Mouse (Mus musculus) MEL (cell line): ENCODE results near the gene Gtf2a1l. TPM values are rescaled to one million over a fixed set of nuclear protein-coding genes. Genes with fewer than 3 reads are reported as not detected.

Experiments
- DNase-seq: peaks from one replicate; pipeline ENCODE4 v3.0.0; 2011; ENCODE audit warnings: low read depth, low spot score
- H3K27ac ChIP-seq: 2 replicates; pipeline ENCODE4 v1.5.1; 2012; ENCODE audit warnings: low read depth, mild to moderate bottlenecking, control low read depth, low read length, moderate library complexity; ENCODE audit not compliant: control insufficient read depth
- H3K27me3 ChIP-seq, 2 experiments: fragments of 150-350 bp in 1 of 2; sonication (generic) in 1 of 2; 2 replicates each; pipeline ENCODE4 v1.6.1; 2012; ENCODE audit warnings: low read length in 2 of 2, mild to moderate bottlenecking in 2 of 2, improper control_type of control experiment in 1 of 2, moderate library complexity in 1 of 2; ENCODE audit not compliant: insufficient read depth in 2 of 2, control insufficient read depth in 1 of 2
- H3K36me3 ChIP-seq, 2 experiments: 2 replicates each; pipeline ENCODE4 v1.6.1; 2012 to 2014; ENCODE audit warnings: low read length in 2 of 2, improper control_type of control experiment in 1 of 2, inconsistent platforms in 1 of 2, mild to moderate bottlenecking in 1 of 2; ENCODE audit not compliant: insufficient read depth in 2 of 2, control insufficient read depth in 1 of 2
- H3K4me1 ChIP-seq, 2 experiments: fragments of 150-350 bp in 1 of 2; sonication (generic) in 1 of 2; 2 replicates each; pipeline ENCODE4 v1.6.1; 2012; ENCODE audit warnings: low read length in 2 of 2, improper control_type of control experiment in 1 of 2, mild to moderate bottlenecking in 1 of 2; ENCODE audit not compliant: insufficient read depth in 2 of 2, control insufficient read depth in 1 of 2
- H3K4me3 ChIP-seq, 2 experiments: fragments of 150-350 bp in 1 of 2; sonication (generic) in 1 of 2; 2 replicates each; pipeline ENCODE4 v1.5.1; 2012; ENCODE audit warnings: low read depth in 2 of 2, low read length in 2 of 2, mild to moderate bottlenecking in 2 of 2, moderate library complexity in 2 of 2, control low read depth in 1 of 2, improper control_type of control experiment in 1 of 2; ENCODE audit not compliant: control insufficient read depth in 1 of 2, insufficient read depth in 1 of 2
- H3K79me2 ChIP-seq: 2 replicates; pipeline ENCODE4 v1.6.1; 2012; ENCODE audit warnings: mild to moderate bottlenecking, low read length, moderate library complexity; ENCODE audit not compliant: control insufficient read depth, poor library complexity, insufficient read depth
- H3K9ac ChIP-seq: 2 replicates; pipeline ENCODE4 v1.6.1; 2012; ENCODE audit warnings: low read depth, mild to moderate bottlenecking, control low read depth, low read length, moderate library complexity; ENCODE audit not compliant: control insufficient read depth, poor library complexity, severe bottlenecking
- H3K9me3 ChIP-seq: fragments of 150-350 bp; sonication (generic); replicated peaks from 2 replicates; pipeline ENCODE4 v1.6.1; 2012; ENCODE audit warnings: mild to moderate bottlenecking, low read length, improper control_type of control experiment, moderate library complexity; ENCODE audit not compliant: insufficient read depth
- CTCF ChIP-seq, 3 experiments: IDR thresholded peaks in 2 of 3; conservative IDR thresholded peaks in 1 of 3; 2 replicates each; pipeline ENCODE4 v1.5.1; 2011 to 2012; ENCODE audit warnings: low read length in 3 of 3, low read depth in 2 of 3, mild to moderate bottlenecking in 2 of 3, improper control_type of control experiment in 1 of 3, inconsistent platforms in 1 of 3, mixed read lengths in 1 of 3, moderate library complexity in 1 of 3; ENCODE audit not compliant: control insufficient read depth in 1 of 3, insufficient read depth in 1 of 3, poor library complexity in 1 of 3, severe bottlenecking in 1 of 3
- HCFC1 ChIP-seq: IDR thresholded peaks from 2 replicates; pipeline ENCODE4 v1.6.1; 2012; ENCODE audit warnings: low read depth, mild to moderate bottlenecking, inconsistent platforms, low read length, improper control_type of control experiment, moderate library complexity
- KAT2A ChIP-seq: conservative IDR thresholded peaks from 2 replicates; pipeline ENCODE4 v1.6.1; 2012; ENCODE audit warnings: low read depth, low read length, improper control_type of control experiment, inconsistent platforms
- MAFK ChIP-seq: IDR thresholded peaks from 2 replicates; pipeline ENCODE4 v1.6.1; 2011; ENCODE audit warnings: low read depth, mild to moderate bottlenecking, low read length, improper control_type of control experiment, borderline replicate concordance
- POLR2A ChIP-seq, 2 experiments: IDR thresholded peaks; 2 replicates each; pipeline ENCODE4 v1.6.1; 2011 to 2012; ENCODE audit warnings: low read length in 2 of 2, mild to moderate bottlenecking in 2 of 2, control low read depth in 1 of 2, improper control_type of control experiment in 1 of 2, low read depth in 1 of 2, moderate library complexity in 1 of 2; ENCODE audit not compliant: control insufficient read depth in 1 of 2, insufficient read depth in 1 of 2, poor library complexity in 1 of 2
- POLR2AphosphoS5 ChIP-seq: IDR thresholded peaks from 2 replicates; pipeline ENCODE4 v1.6.1; 2012; ENCODE audit warnings: low read depth, borderline replicate concordance, mild to moderate bottlenecking, inconsistent platforms, low read length, moderate library complexity, mixed read lengths
- RCOR1 ChIP-seq: IDR thresholded peaks from 2 replicates; pipeline ENCODE4 v1.6.1; 2012; ENCODE audit warnings: low read depth, mild to moderate bottlenecking, inconsistent platforms, low read length, improper control_type of control experiment
- SIN3A ChIP-seq: IDR thresholded peaks from 2 replicates; pipeline ENCODE4 v1.6.1; 2012; ENCODE audit warnings: low read length, improper control_type of control experiment, inconsistent platforms
- SMC3 ChIP-seq: IDR thresholded peaks from 2 replicates; pipeline ENCODE4 v1.6.1; 2011; ENCODE audit warnings: low read depth, low read length, improper control_type of control experiment
- TAL1 ChIP-seq: IDR thresholded peaks from 2 replicates; pipeline ENCODE4 v1.6.1; 2012; ENCODE audit warnings: mild to moderate bottlenecking, inconsistent platforms, low read length, moderate library complexity, mixed read lengths
- TCF12 ChIP-seq: IDR thresholded peaks from 2 replicates; pipeline ENCODE4 v1.6.1; 2014; ENCODE audit warnings: low read depth, mild to moderate bottlenecking, inconsistent platforms, low read length, improper control_type of control experiment, moderate library complexity
- ZC3H11A ChIP-seq: IDR thresholded peaks from 2 replicates; pipeline ENCODE4 v1.6.1; 2012; ENCODE audit warnings: low read depth, mild to moderate bottlenecking, inconsistent platforms, low read length, improper control_type of control experiment
- ZNF384 ChIP-seq: IDR thresholded peaks from 2 replicates; pipeline ENCODE4 v1.6.1; 2012; ENCODE audit warnings: low read depth, mild to moderate bottlenecking, inconsistent platforms, low read length, improper control_type of control experiment
- polyA plus RNA-seq, 2 experiments: library from polyadenylated mRNA; stranded (reverse) in 1 of 2; unstranded in 1 of 2; fragments of >175 nt in 1 of 2; fragments of >200 nt in 1 of 2; gene quantifications; 2 replicates each; pipeline versions ENCODE4 v1.2.1 to v1.2.4; 2012; ENCODE audit warnings: low replicate concordance in 2 of 2, low read depth in 1 of 2; ENCODE audit not compliant: insufficient read length in 2 of 2, insufficient read depth in 1 of 2, missing spikeins in 1 of 2
- total RNA-seq: library from RNA; depleted of rRNA; stranded (reverse); fragments of 300-350 nt; gene quantifications from 2 replicates; pipeline ENCODE4 v1.2.3, GENCODE M21; 2012; rRNA removed

The Gtf2a1l gene
- total and polyA plus RNA-seq, 3 experiments = not detected

- Histone ChIP-seq H3K27me3 (no peaks in the 10 kb centered on the region), H3K9me3 (no peaks in the 10 kb centered on the region), H3K27ac (no peak overlapping the region), H3K79me2 (no peaks in the 10 kb centered on the region), H3K36me3 (no peaks in the 10 kb centered on the region), H3K9ac (no peak overlapping the region), H3K4me1 (no peaks in the 10 kb centered on the region), H3K4me3 (no peak overlapping the region)
- no peak for DNase-seq
- TF ChIP-seq SIN3A = no peak
- no peak for TF ChIP-seq ZC3H11A
- TF ChIP-seq HCFC1 = no peak
- no peak for TF ChIP-seq TCF12
- no peak for TF ChIP-seq TAL1
- TF ChIP-seq POLR2A (IDR thresholded peaks at IDR 0.05; ENCODE audit: control insufficient read depth in 1 of 2, insufficient read depth in 1 of 2, low read depth in 1 of 2, low read length in 2 of 2, poor library complexity in 1 of 2) = no peak
- TF ChIP-seq RCOR1 = no peak
- TF ChIP-seq POLR2AphosphoS5 = no peak
- no peak for TF ChIP-seq CTCF (IDR thresholded peaks at IDR 0.05 in 2 of 3, conservative IDR thresholded peaks at IDR 0.05 in 1 of 3; ENCODE audit: control insufficient read depth in 1 of 3, insufficient read depth in 1 of 3, low read depth in 2 of 3, low read length in 3 of 3, poor library complexity in 1 of 3, severe bottlenecking in 1 of 3)
These were observed 95.1 kb downstream of the Gtf2a1l start for GRCm38 (mm10) chr17:88763396-88764135.

GRCm38 (mm10) chr17:88764136-88764485 is 95.7 kb downstream of the Gtf2a1l start:
- Histone ChIP-seq H3K9ac (no peak overlapping the region), H3K27me3 (no peaks in the 10 kb centered on the region), H3K79me2 (no peaks in the 10 kb centered on the region), H3K9me3 (no peaks in the 10 kb centered on the region), H3K4me3 (no peak overlapping the region), H3K4me1 (no peaks in the 10 kb centered on the region), H3K36me3 (no peaks in the 10 kb centered on the region), H3K27ac (no peak overlapping the region)
- DNase-seq = no peak
- no peak for TF ChIP-seq MAFK
- TF ChIP-seq KAT2A = no peak
- TF ChIP-seq SMC3 = no peak
- TF ChIP-seq POLR2A (IDR thresholded peaks at IDR 0.05; ENCODE audit: control insufficient read depth in 1 of 2, insufficient read depth in 1 of 2, low read depth in 1 of 2, low read length in 2 of 2, poor library complexity in 1 of 2) = no peak
- no peak for TF ChIP-seq RCOR1
- no peak for TF ChIP-seq POLR2AphosphoS5
- no peak for TF ChIP-seq ZNF384

Other genes starting within 250 kb of the Gtf2a1l start
- gene Foxn2, start 227.9 kb upstream of the Gtf2a1l start, total RNA-seq = 20.9 and 21.7 TPM in 2 replicates
- 100 to 1,000 TPM in 1 of 2 experiments, 10 to 100 TPM in 1; 20.0 to 133 TPM for gene Foxn2, start 227.9 kb upstream of the Gtf2a1l start, polyA plus RNA-seq
- gene Ppp1r21, start 138.5 kb upstream of the Gtf2a1l start, total RNA-seq = 9.6 and 11.1 TPM in 2 replicates
- 10 to 100 TPM in 1 of 2 experiments, not detected in 1; 16.2 TPM for gene Ppp1r21, start 138.5 kb upstream of the Gtf2a1l start, polyA plus RNA-seq
- 0.39 and 1.0 TPM in 2 replicates for gene Ston1, start 71.0 kb upstream of the Gtf2a1l start, total RNA-seq
- gene Ston1, start 71.0 kb upstream of the Gtf2a1l start, polyA plus RNA-seq = 1 to 10 TPM in 1 of 2 experiments, not detected in 1; 4.9 TPM
- gene Lhcgr, start 123.3 kb downstream of the Gtf2a1l start, total RNA-seq = not detected in 2 replicates
- not detected for gene Lhcgr, start 123.3 kb downstream of the Gtf2a1l start, polyA plus RNA-seq